Mouse (Mus musculus) liver, adult 2 months (tissue): ENCODE data around the gene Kcng3. TPM values are rescaled to one million over a fixed set of nuclear protein-coding genes. Genes with fewer than 3 reads are reported as not detected.

ENCODE experiments used
- DNase-seq: peaks from one replicate; pipeline ENCODE4 v3.0.0-alpha.2; 2011; ENCODE audit warnings: low read depth, low spot score; ENCODE audit errors: extremely low read depth
- H3K27ac ChIP-seq: fragments of 200-500 bp; replicated peaks from 2 replicates; pipeline ENCODE4 v1.5.1; 2012; ENCODE audit warnings: low read depth, mild to moderate bottlenecking, control low read depth, inconsistent platforms, low read length; ENCODE audit not compliant: insufficient read depth
- H3K27me3 ChIP-seq: fragments of 200-500 bp; 2 replicates; pipeline ENCODE4 v1.6.1; 2012; ENCODE audit warnings: mild to moderate bottlenecking, moderate library complexity, low read length, inconsistent platforms; ENCODE audit not compliant: control insufficient read depth, insufficient read depth
- H3K36me3 ChIP-seq: fragments of 200-500 bp; 2 replicates; pipeline ENCODE4 v1.6.1; 2012; ENCODE audit warnings: low read length, inconsistent platforms; ENCODE audit not compliant: control insufficient read depth, insufficient read depth
- H3K4me1 ChIP-seq: fragments of 200-500 bp; 2 replicates; pipeline ENCODE4 v1.6.1; 2011; ENCODE audit warnings: low read length; ENCODE audit not compliant: control insufficient read depth, insufficient read depth
- H3K4me3 ChIP-seq: fragments of 200-500 bp; 2 replicates; pipeline ENCODE4 v1.5.1; 2011; ENCODE audit warnings: low read depth, mild to moderate bottlenecking, control low read depth, low read length, moderate library complexity; ENCODE audit not compliant: insufficient read depth
- H3K79me2 ChIP-seq: fragments of 200-500 bp; 2 replicates; pipeline ENCODE4 v1.6.1; 2012; ENCODE audit warnings: inconsistent platforms, mild to moderate bottlenecking, low read length, moderate library complexity; ENCODE audit not compliant: control insufficient read depth, insufficient read depth
- H3K9ac ChIP-seq: fragments of 200-500 bp; 2 replicates; pipeline ENCODE4 v1.6.1; 2012; ENCODE audit warnings: low read depth, mild to moderate bottlenecking, control low read depth, inconsistent platforms, low read length
- CTCF ChIP-seq: fragments of 200-500 bp; IDR thresholded peaks from 2 replicates; pipeline ENCODE4 v1.5.1; 2011; ENCODE audit warnings: low read depth, low read length, control low read depth
- POLR2A ChIP-seq: fragments of 200-500 bp; IDR thresholded peaks from 2 replicates; pipeline ENCODE4 v1.6.1; 2011; ENCODE audit warnings: low read length, control low read depth; ENCODE audit not compliant: insufficient read depth; ENCODE audit errors: extremely low read depth
- WGBS: fragments of 180-500 bp; shearing (Covaris S2); methylation state at CpG from one replicate; pipeline ENCODE4 v1.1.7; 2018; 5-methylcytosine and 5-hydroxymethylcytosine counted together
- polyA plus RNA-seq: library from polyadenylated mRNA; depleted of rRNA; stranded (reverse); fragments of >200 nt; gene quantifications from 2 replicates; pipeline ENCODE4 v1.2.3, GENCODE M21; 2012
- total RNA-seq: library from RNA; depleted of rRNA; stranded (reverse); fragments of >200 nt; gene quantifications from 2 replicates; pipeline ENCODE4 v1.2.3, GENCODE M21; 2014

The Kcng3 gene
- total and polyA plus RNA-seq, 2 experiments = not detected

DNA sequence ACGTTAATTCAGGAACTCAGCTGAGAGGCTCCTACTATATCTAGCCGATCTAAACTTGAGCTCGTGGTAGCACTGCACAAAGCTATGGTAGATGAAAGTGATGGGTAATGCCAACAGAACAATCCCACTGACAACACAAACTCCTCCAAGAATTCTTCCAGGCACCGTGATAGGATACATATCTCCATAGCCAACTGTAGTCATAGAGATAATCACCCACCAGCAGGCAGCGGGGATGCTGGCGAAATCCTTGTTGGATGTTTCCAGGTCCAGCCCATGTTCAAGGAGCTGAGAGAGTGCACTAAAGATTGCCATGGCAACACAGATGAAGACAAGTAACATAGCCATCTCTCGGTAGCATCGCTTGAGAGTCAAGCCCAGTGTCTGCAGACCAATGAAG, 44.0 kb downstream of the Kcng3 start:
- no peak overlapping the region for H3K9ac ChIP-seq
- no peak for DNase-seq
- TF ChIP-seq POLR2A = no peak
- no peak for TF ChIP-seq CTCF
- H3K27ac ChIP-seq = no peak overlapping the region
- H3K4me1 ChIP-seq = no peaks in the 10 kb centered on the region
- no peaks in the 10 kb centered on the region for H3K36me3 ChIP-seq
- no peaks in the 10 kb centered on the region for H3K79me2 ChIP-seq
- no peak overlapping the region for H3K4me3 ChIP-seq
- H3K27me3 ChIP-seq = no peaks in the 10 kb centered on the region
- 93% methylated on average over 8 of the region's 8 CpGs for WGBS

- Histone ChIP-seq H3K27me3 (no peaks in the 10 kb centered on the region), H3K79me2 (no peaks in the 10 kb centered on the region), H3K9ac (no peak overlapping the region), H3K27ac (no peak overlapping the region), H3K4me1 (no peaks in the 10 kb centered on the region), H3K36me3 (no peaks in the 10 kb centered on the region), H3K4me3 (no peak overlapping the region)
- WGBS = 30% methylated on average over 2 of the region's 2 CpGs
- DNase-seq = no peak
- no peak for TF ChIP-seq CTCF
- no peak for TF ChIP-seq POLR2A
These were observed 49.1 kb downstream of the Kcng3 start for GRCm38 (mm10) chr17:83582585-83582984.

DNA sequence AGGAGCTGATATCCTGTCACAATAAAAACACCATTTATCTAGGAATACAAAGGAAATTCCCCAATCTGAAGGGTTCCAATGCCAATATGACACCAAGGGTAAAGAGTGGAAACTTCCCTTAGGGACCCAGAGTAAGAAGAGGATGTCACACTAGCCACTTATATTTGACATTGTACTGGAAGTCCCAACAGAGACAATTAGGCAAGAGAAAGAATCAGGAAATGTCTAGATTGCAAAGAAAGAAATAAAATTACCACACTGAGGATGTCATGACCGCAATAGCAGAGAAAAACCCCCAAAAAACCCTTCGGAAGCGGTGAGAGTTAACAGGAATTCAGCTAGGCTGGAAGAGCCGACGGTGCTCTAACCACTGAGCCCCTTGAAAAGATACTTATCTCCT, 51.0 kb downstream of the Kcng3 start:
- Histone ChIP-seq H3K79me2 (no peaks in the 10 kb centered on the region), H3K9ac (no peak overlapping the region), H3K27me3 (no peaks in the 10 kb centered on the region), H3K27ac (no peak overlapping the region), H3K4me1 (no peaks in the 10 kb centered on the region), H3K36me3 (no peaks in the 10 kb centered on the region), H3K4me3 (no peak overlapping the region)
- no peak for DNase-seq
- WGBS = 92% methylated on average over 5 of the region's 5 CpGs
- TF ChIP-seq CTCF (no peak), POLR2A (no peak)

GRCm38 (mm10) chr17:83576810-83577371, 54.8 kb downstream of the Kcng3 start:
- Histone ChIP-seq H3K4me1 (peaks cover 5% of the 10 kb centered on the region; the same call in 1 of the 2 replicates), H3K4me3 (no peak overlapping the region), H3K27me3 (no peaks in the 10 kb centered on the region), H3K79me2 (no peaks in the 10 kb centered on the region), H3K9ac (no peak overlapping the region), H3K36me3 (no peaks in the 10 kb centered on the region), H3K27ac (no peak overlapping the region)
- no peak for DNase-seq
- 87% methylated on average over 11 of the region's 11 CpGs for WGBS
- TF ChIP-seq POLR2A (no peak), CTCF (no peak)

GRCm38 (mm10) chr17:83574615-83575014, 57.1 kb downstream of the Kcng3 start:
- no peak for DNase-seq
- peaks cover 5% of the 10 kb centered on the region; the same call in 1 of the 2 replicates for H3K4me1 ChIP-seq
- no peaks in the 10 kb centered on the region for H3K27me3 ChIP-seq
- H3K9ac ChIP-seq = no peak overlapping the region
- no peaks in the 10 kb centered on the region for H3K36me3 ChIP-seq
- TF ChIP-seq CTCF (no peak), POLR2A (no peak)
- H3K4me3 ChIP-seq = no peak overlapping the region
- H3K79me2 ChIP-seq = no peaks in the 10 kb centered on the region
- H3K27ac ChIP-seq = no peak overlapping the region
- WGBS = 93% methylated on average over 8 of the region's 8 CpGs

DNA sequence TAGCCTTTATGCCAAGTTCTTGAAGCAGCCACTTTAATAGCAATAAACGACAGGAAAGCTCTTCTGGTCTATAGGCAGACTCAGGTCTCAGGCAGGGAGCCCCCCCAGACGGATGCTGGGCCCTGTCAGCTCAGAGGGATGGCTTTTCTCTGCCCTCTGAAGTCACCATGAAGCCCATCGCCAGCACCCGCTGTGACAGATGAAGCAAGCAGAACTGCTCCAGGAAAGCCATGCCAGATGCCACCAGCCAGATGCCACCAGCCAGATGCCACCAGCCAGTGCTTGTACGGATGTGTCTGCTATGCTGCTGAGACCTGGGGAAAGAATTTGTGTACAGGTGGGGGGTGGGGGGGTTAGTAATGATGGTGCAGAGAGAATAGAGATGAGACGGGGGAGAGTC, 58.6 kb downstream of the Kcng3 start:
- 75% methylated on average over 6 of the region's 6 CpGs for WGBS
- Histone ChIP-seq H3K79me2 (no peaks in the 10 kb centered on the region), H3K4me3 (no peak overlapping the region), H3K36me3 (no peaks in the 10 kb centered on the region), H3K4me1 (peaks cover 5% of the 10 kb centered on the region; the same call in 1 of the 2 replicates), H3K9ac (no peak overlapping the region), H3K27ac (no peak overlapping the region), H3K27me3 (no peaks in the 10 kb centered on the region)
- DNase-seq = no peak
- TF ChIP-seq POLR2A = no peak
- no peak for TF ChIP-seq CTCF
